Mouse (Mus musculus): ENCODE measurements around the gene Hoxa7.

- no peak for TF ChIP-seq CTCF (IDR thresholded peaks at IDR 0.05; ENCODE audit: borderline replicate concordance, extremely low read depth, insufficient read depth, insufficient read length)
- no peak for TF ChIP-seq POLR2A (IDR thresholded peaks at IDR 0.05; ENCODE audit: borderline replicate concordance, extremely low read depth, insufficient read depth, insufficient read length, poor library complexity, severe bottlenecking)
Observed at GRCm38 (mm10) chr6:52171938-52172337, 49.7 kb downstream of the Hoxa7 start.
